Mouse (Mus musculus) small intestine, adult 2 months (tissue): ENCODE results near the gene Mef2c.

ENCODE experiments used
- CTCF ChIP-seq: fragments of 200-500 bp; IDR thresholded peaks from 2 replicates; pipeline ENCODE4 v1.5.1; 2012; ENCODE audit warnings: low read depth, mild to moderate bottlenecking, control low read depth, inconsistent platforms, low read length, moderate library complexity, mixed read lengths; ENCODE audit not compliant: insufficient replicate concordance, insufficient read length; ENCODE audit errors: extremely low read depth
- POLR2A ChIP-seq: fragments of 200-500 bp; IDR thresholded peaks from 2 replicates; pipeline ENCODE4 v1.6.1; 2012; ENCODE audit warnings: low read depth, mild to moderate bottlenecking, control low read depth, inconsistent platforms, low read length, moderate library complexity

DNA sequence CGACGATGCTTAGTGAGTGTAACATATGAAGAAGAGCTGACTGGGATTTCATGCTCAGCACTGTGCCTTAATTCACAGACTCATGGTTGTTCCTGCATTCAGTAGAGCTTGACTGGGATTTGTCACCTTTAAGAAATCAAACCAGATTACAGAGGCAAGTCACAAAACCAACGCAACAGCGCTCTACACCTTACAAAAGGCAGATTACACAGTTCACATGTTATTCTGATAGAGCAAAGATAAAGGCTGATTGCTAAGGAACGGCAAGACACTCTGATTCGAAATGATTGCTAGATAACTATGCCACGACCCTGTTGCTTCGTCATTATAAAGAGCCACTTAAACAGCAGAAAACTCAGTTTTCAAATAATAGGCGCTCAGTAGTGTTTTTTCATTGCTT, 24.1 kb downstream of the Mef2c start:
- TF ChIP-seq CTCF: no peak
- no peak for TF ChIP-seq POLR2A
